Mouse (Mus musculus) intestine, postnatal 0 days (tissue): ENCODE data around the gene L2hgdh. TPM values are rescaled to one million over a fixed set of nuclear protein-coding genes. Genes with fewer than 3 reads are reported as not detected.
A peak's percentile ranks its signal among the peaks of the same experiment; 100 is the strongest.

Experiments
- ATAC-seq: fragments of 200-750 bp; cut with Nextera tagmentation; 2 replicates; pipeline ENCODE4 v1.8.0; 2017; ENCODE audit warnings: mild to moderate bottlenecking, moderate TSS enrichment, moderate library complexity
- H3K27ac ChIP-seq: fragments of 300-500 bp; sonication (generic); 2 replicates; pipeline ENCODE4 v1.5.1; 2014; ENCODE audit warnings: mild to moderate bottlenecking, low read depth, low read length, moderate library complexity
- H3K27me3 ChIP-seq: fragments of 300-500 bp; sonication (generic); replicated peaks from 2 replicates; pipeline ENCODE4 v1.6.1; 2014; ENCODE audit warnings: low read length, mixed read lengths; ENCODE audit not compliant: control insufficient read depth, insufficient read depth
- H3K36me3 ChIP-seq: fragments of 300-500 bp; sonication (generic); 2 replicates; pipeline ENCODE4 v1.6.1; 2014; ENCODE audit warnings: mild to moderate bottlenecking, moderate library complexity; ENCODE audit not compliant: control insufficient read depth, insufficient read depth
- H3K4me1 ChIP-seq: fragments of 300-500 bp; sonication (generic); replicated peaks from 2 replicates; pipeline ENCODE4 v1.6.1; 2014; ENCODE audit warnings: antibody characterized with exemption, low read length, mixed read lengths; ENCODE audit not compliant: control insufficient read depth, insufficient read depth
- H3K4me2 ChIP-seq: fragments of 300-500 bp; sonication (generic); replicated peaks from 2 replicates; pipeline ENCODE4 v1.6.1; 2014; ENCODE audit warnings: low read depth, mild to moderate bottlenecking, moderate library complexity
- H3K4me3 ChIP-seq: fragments of 300-500 bp; sonication (generic); 2 replicates; pipeline ENCODE4 v1.5.1; 2014; ENCODE audit warnings: low read depth, low read length
- H3K9ac ChIP-seq: fragments of 300-500 bp; sonication (generic); 2 replicates; pipeline ENCODE4 v1.6.1; 2014; ENCODE audit warnings: mild to moderate bottlenecking, low read depth, low read length
- H3K9me3 ChIP-seq: fragments of 300-500 bp; sonication (generic); 2 replicates; pipeline ENCODE4 v1.6.1; 2016; ENCODE audit warnings: mixed run types; ENCODE audit not compliant: control insufficient read depth
- CTCF ChIP-seq: sonication (generic); IDR thresholded peaks from 2 replicates; pipeline ENCODE4 v1.5.1; 2016; ENCODE audit warnings: low read depth, mild to moderate bottlenecking, control low read depth, antibody characterized with exemption, moderate library complexity
- WGBS: fragments of 180-500 bp; shearing (Covaris S2); extraction: QIAGEN DNeasy Blood & Tissue Kit; methylation state at CpG from one replicate; pipeline ENCODE4 v1.1.7; 2014; 5-methylcytosine and 5-hydroxymethylcytosine counted together
- polyA plus RNA-seq: library from polyadenylated mRNA; unstranded; fragments of >200 nt; fragmentation: Nextera tagmentation; extraction: Ambion mirVana; gene quantifications from 2 replicates; pipeline ENCODE4 v1.2.1, GENCODE M21; 2015

Gene L2hgdh
- polyA plus RNA-seq, 1 experiment from 2014 or later = 13.8 TPM

GRCm38 (mm10) chr12:69732221-69732620 is 7.5 kb upstream of the L2hgdh start:
- Histone ChIP-seq H3K9me3 (no peaks in the 10 kb centered on the region), H3K4me1 (no peaks in the 10 kb centered on the region), H3K4me2 (no peak overlapping the region), H3K4me3 (no peak overlapping the region), H3K36me3 (no peaks in the 10 kb centered on the region), H3K27me3 (no peaks in the 10 kb centered on the region), H3K27ac (no peak overlapping the region), H3K9ac (no peak overlapping the region)
- WGBS = 53% methylated on average over 5 of the region's 5 CpGs
- no peak for TF ChIP-seq CTCF
- ATAC-seq = no peak

GRCm38 (mm10) chr12:69730306-69730705 is 5.6 kb upstream of the L2hgdh start:
- no peaks in the 10 kb centered on the region for H3K9me3 ChIP-seq
- no peaks in the 10 kb centered on the region for H3K4me1 ChIP-seq
- no peak overlapping the region for H3K27ac ChIP-seq
- no peak for TF ChIP-seq CTCF
- no peak for ATAC-seq
- no peak overlapping the region for H3K9ac ChIP-seq
- no peaks in the 10 kb centered on the region for H3K36me3 ChIP-seq
- no peaks in the 10 kb centered on the region for H3K27me3 ChIP-seq
- H3K4me3 ChIP-seq = no peak overlapping the region
- 90% methylated on average over 1 of the region's 1 CpGs for WGBS
- no peak overlapping the region for H3K4me2 ChIP-seq

- peaks cover under 1% of the 10 kb centered on the region; the same call in 1 of the 2 replicates for H3K4me1 ChIP-seq
- no peak overlapping the region for H3K4me3 ChIP-seq
- no peaks in the 10 kb centered on the region for H3K9me3 ChIP-seq
- H3K27ac ChIP-seq = no peak overlapping the region
- H3K9ac ChIP-seq = no peak overlapping the region
- no peak overlapping the region for H3K4me2 ChIP-seq
- no peak for ATAC-seq
- WGBS = 89% methylated on average over 1 of the region's 1 CpGs
- no peaks in the 10 kb centered on the region for H3K36me3 ChIP-seq
- no peak for TF ChIP-seq CTCF
- no peaks in the 10 kb centered on the region for H3K27me3 ChIP-seq
Observed at GRCm38 (mm10) chr12:69729246-69729645, 4.6 kb upstream of the L2hgdh start.

GRCm38 (mm10) chr12:69724018-69724710 is 509 bp downstream of the L2hgdh start:
- Histone ChIP-seq H3K9ac (peak overlapping the region; percentile 56), H3K27me3 (no peaks in the 10 kb centered on the region), H3K4me1 (peaks cover 4% of the 10 kb centered on the region), H3K4me3 (peak overlapping the region; percentile 70), H3K36me3 (peaks cover 8% of the 10 kb centered on the region), H3K9me3 (no peaks in the 10 kb centered on the region), H3K27ac (peak overlapping the region; percentile 93), H3K4me2 (peak overlapping the region; percentile 93)
- WGBS = 2% methylated on average over 24 of the region's 24 CpGs
- no peak for ATAC-seq
- TF ChIP-seq CTCF = no peak

- H3K27me3 ChIP-seq = no peaks in the 10 kb centered on the region
- H3K4me2 ChIP-seq = peak overlapping the region; percentile 93
- H3K4me1 ChIP-seq = peaks cover 4% of the 10 kb centered on the region
- no peak overlapping the region for H3K9ac ChIP-seq
- WGBS = 44% methylated on average over 2 of the region's 2 CpGs
- ATAC-seq = no peak
- no peaks in the 10 kb centered on the region for H3K9me3 ChIP-seq
- H3K36me3 ChIP-seq = peaks cover 15% of the 10 kb centered on the region
- no peak overlapping the region for H3K27ac ChIP-seq
- no peak for TF ChIP-seq CTCF
- H3K4me3 ChIP-seq = 0 out of 2 replicates have a peak overlapping the region, but pooled peaks have one; percentile 70
Observed at GRCm38 (mm10) chr12:69723376-69723775, 1.3 kb downstream of the L2hgdh start.

GRCm38 (mm10) chr12:69722857-69723256 is 1.8 kb downstream of the L2hgdh start:
- no peak overlapping the region for H3K9ac ChIP-seq
- H3K4me2 ChIP-seq = no peak overlapping the region
- peaks cover 4% of the 10 kb centered on the region for H3K4me1 ChIP-seq
- no peaks in the 10 kb centered on the region for H3K27me3 ChIP-seq
- WGBS = 87% methylated on average over 3 of the region's 3 CpGs
- H3K36me3 ChIP-seq = peaks cover 18% of the 10 kb centered on the region
- ATAC-seq = no peak
- no peaks in the 10 kb centered on the region for H3K9me3 ChIP-seq
- no peak for TF ChIP-seq CTCF
- no peak overlapping the region for H3K4me3 ChIP-seq
- H3K27ac ChIP-seq = no peak overlapping the region
